In genomic region chr4:59380478-59380877, GRCm38 (mm10) we compare ENCODE assay signal across 13 mouse cellular contexts.
"Had no signal": no experiment of that assay in that cellular context is flagged by ENCODE, and none has a peak within 500 bp of the region (broad histone marks: within the 10 kb centered on the region; RNA-seq: fewer than 3 reads in every experiment).

No protein-coding gene starts in this region.

- ATAC-seq: liver, embryonic 12.5 days had no signal

- H3K9me3 ChIP-seq: kidney, embryonic 15.5 days; limb, embryonic 10.5 days; limb, embryonic 13.5 days; liver, embryonic 12.5 days; liver, embryonic 15.5 days; lung, embryonic 15.5 days; megakaryocyte, embryonic 14.5 days; midbrain, embryonic 10.5 days; neural tube, embryonic 12.5 days; neural tube, embryonic 15.5 days; stomach, embryonic 15.5 days had no signal

- H3K27ac ChIP-seq: limb, embryonic 10.5 days; limb, embryonic 13.5 days; liver, embryonic 12.5 days; liver, embryonic 15.5 days; midbrain, embryonic 10.5 days; neural tube, embryonic 12.5 days; neural tube, embryonic 15.5 days; stomach, embryonic 15.5 days had no signal

- H3K36me3 ChIP-seq: kidney, embryonic 15.5 days; limb, embryonic 10.5 days; limb, embryonic 13.5 days; lung, embryonic 15.5 days; midbrain, embryonic 10.5 days; neural tube, embryonic 12.5 days; neural tube, embryonic 15.5 days; stomach, embryonic 15.5 days had no signal

- H3K4me3 ChIP-seq: kidney, embryonic 15.5 days; limb, embryonic 10.5 days; limb, embryonic 13.5 days; liver, embryonic 12.5 days; liver, embryonic 15.5 days; lung, embryonic 15.5 days; megakaryocyte, embryonic 14.5 days; midbrain, embryonic 10.5 days; neural tube, embryonic 12.5 days; neural tube, embryonic 15.5 days; stomach, embryonic 15.5 days had no signal

- H3K4me2 ChIP-seq: kidney, embryonic 15.5 days; limb, embryonic 13.5 days; liver, embryonic 12.5 days; liver, embryonic 15.5 days; lung, embryonic 15.5 days; neural tube, embryonic 12.5 days; neural tube, embryonic 15.5 days; stomach, embryonic 15.5 days had no signal

- H3K27me3 ChIP-seq: kidney, embryonic 15.5 days; limb, embryonic 13.5 days; liver, embryonic 12.5 days; liver, embryonic 15.5 days; lung, embryonic 15.5 days; megakaryocyte, embryonic 14.5 days; neural tube, embryonic 12.5 days; neural tube, embryonic 15.5 days; stomach, embryonic 15.5 days had no signal

- DNase-seq: liver; thymus, postnatal 36 days had no signal

- H3K4me1 ChIP-seq: limb, embryonic 13.5 days; liver, embryonic 15.5 days; neural tube, embryonic 12.5 days had no signal

- H3K9ac ChIP-seq: kidney, embryonic 15.5 days; limb, embryonic 13.5 days; liver, embryonic 12.5 days; liver, embryonic 15.5 days; lung, embryonic 15.5 days; neural tube, embryonic 12.5 days; neural tube, embryonic 15.5 days; stomach, embryonic 15.5 days had no signal
